Mouse (Mus musculus): ENCODE measurements around the gene Fam69a. TPM values are rescaled to one million over a fixed set of nuclear protein-coding genes. Genes with fewer than 3 reads are reported as not detected.
A peak's percentile ranks its signal among the peaks of the same experiment; 100 is the strongest.

Fam69a gene
- polyA plus RNA-seq, 1 experiment: 0.94 TPM

DNA sequence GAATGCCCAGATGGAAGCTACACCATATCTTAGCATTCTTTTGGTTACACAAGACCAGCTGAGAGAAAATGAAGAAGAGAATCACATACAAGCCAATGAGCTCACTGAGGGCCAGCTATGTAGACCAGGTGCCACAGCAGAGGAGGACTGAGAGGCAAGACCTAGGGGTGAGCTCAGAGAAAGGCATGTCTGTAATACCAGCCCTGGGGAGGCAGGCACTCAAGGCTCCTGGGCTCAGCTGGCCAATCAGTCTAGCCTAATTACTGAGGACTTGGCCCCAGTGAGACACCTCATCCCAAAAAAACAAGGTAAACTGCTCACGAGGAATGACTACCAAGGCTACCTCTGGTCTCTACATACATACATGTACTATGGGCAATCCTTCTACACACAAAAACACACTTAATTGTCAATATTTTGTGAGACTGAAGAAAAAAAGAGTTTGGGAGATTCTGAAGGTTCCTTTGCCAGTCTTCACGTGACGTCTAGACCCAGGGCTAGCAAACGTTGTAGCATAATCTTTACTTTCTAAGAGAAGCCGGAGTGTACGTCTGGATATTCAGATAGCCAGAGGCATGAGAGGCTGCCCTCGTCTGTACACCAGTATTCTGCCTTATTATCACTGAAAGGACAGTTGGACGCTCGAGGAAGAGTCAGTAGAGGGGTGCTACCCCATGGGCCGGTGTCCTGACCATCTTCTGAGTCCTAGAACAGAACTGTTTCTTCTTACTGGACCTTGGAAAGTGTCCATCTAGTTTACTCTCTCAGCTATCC, 51.9 kb downstream of the Fam69a start:
- H3K9me3 ChIP-seq: no peaks in the 10 kb centered on the region
- H3K27me3 ChIP-seq (replicated peaks): no peaks in the 10 kb centered on the region
- no peak for TF ChIP-seq FLI1 (IDR thresholded peaks at IDR 0.05; ENCODE audit: low read length)
- H3K4me1 ChIP-seq: peaks cover 51% of the 10 kb centered on the region
- no peak overlapping the region for H3K4me3 ChIP-seq (replicated peaks)
- no peaks in the 10 kb centered on the region for H3K36me3 ChIP-seq (replicated peaks; ENCODE audit: low read length)

- TF ChIP-seq GATA1 (IDR thresholded peaks at IDR 0.05; ENCODE audit: borderline replicate concordance, low read length): no peak
- peaks cover 38% of the 10 kb centered on the region for H3K4me1 ChIP-seq
- no peak overlapping the region for H3K4me3 ChIP-seq (replicated peaks)
- H3K9me3 ChIP-seq: no peaks in the 10 kb centered on the region
- H3K27me3 ChIP-seq (replicated peaks): no peaks in the 10 kb centered on the region
- no peaks in the 10 kb centered on the region for H3K36me3 ChIP-seq (replicated peaks; ENCODE audit: low read length)
Observed at GRCm38 (mm10) chr5:107933202-107933974, 53.5 kb downstream of the Fam69a start.

- Histone ChIP-seq H3K4me1 (peaks cover 34% of the 10 kb centered on the region), H3K4me3 (replicated peaks) (peak overlapping the region; percentile 18), H3K27me3 (replicated peaks) (no peaks in the 10 kb centered on the region), H3K9me3 (no peaks in the 10 kb centered on the region), H3K36me3 (replicated peaks; ENCODE audit: low read length) (no peaks in the 10 kb centered on the region)
- TF ChIP-seq GATA1 (IDR thresholded peaks at IDR 0.05; ENCODE audit: borderline replicate concordance, low read length) (no peak), FLI1 (IDR thresholded peaks at IDR 0.05; ENCODE audit: low read length) (no peak)
Observed at GRCm38 (mm10) chr5:107932556-107932955, 54.3 kb downstream of the Fam69a start.

DNA sequence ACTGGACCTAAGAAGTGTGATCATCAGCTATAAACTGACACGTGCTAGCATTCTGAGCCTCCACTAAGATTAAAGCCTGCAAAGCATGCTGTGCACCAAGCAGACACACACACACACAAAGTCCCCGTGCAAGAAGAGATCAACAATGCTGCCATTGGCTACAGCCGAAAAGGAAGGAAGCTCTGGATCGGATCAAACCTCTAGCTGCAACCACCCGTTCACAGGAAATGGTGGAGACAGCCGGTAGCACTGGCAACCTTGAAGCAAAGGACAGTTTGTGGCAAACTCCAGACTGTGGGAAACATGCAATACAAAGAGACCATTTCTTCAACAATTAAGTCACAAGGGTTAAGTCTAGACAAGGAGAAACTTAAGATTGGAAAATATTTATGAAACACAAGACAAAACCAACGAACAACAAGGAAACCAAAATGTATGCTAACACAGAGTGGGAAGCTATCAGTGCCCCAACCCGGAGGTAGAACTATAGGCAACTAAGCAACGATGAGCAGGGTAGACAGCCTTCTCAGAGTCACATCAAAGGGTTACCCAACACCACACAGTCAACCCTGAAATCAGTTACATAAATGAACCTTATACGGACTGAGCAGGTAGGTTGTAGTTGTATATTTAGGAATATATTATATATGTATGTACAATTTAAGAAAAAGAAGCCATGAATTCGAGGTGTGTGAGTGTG, 60.2 kb downstream of the Fam69a start:
- H3K4me1 ChIP-seq: peaks cover 39% of the 10 kb centered on the region
- TF ChIP-seq GATA1 (IDR thresholded peaks at IDR 0.05; ENCODE audit: borderline replicate concordance, low read length): no peak
- no peak for TF ChIP-seq FLI1 (IDR thresholded peaks at IDR 0.05; ENCODE audit: low read length)

GRCm38 (mm10) chr5:107924564-107924963, 62.3 kb downstream of the Fam69a start:
- Histone ChIP-seq H3K36me3 (replicated peaks; ENCODE audit: low read length) (peaks cover 11% of the 10 kb centered on the region), H3K9me3 (no peaks in the 10 kb centered on the region), H3K4me3 (replicated peaks) (no peak overlapping the region), H3K4me1 (peaks cover 45% of the 10 kb centered on the region), H3K27me3 (replicated peaks) (no peaks in the 10 kb centered on the region)
- TF ChIP-seq GATA1 (IDR thresholded peaks at IDR 0.05; ENCODE audit: borderline replicate concordance, low read length): no peak
- no peak for TF ChIP-seq FLI1 (IDR thresholded peaks at IDR 0.05; ENCODE audit: low read length)

More for the DNA sequence above, 60.2 kb downstream of the Fam69a start:
- Histone ChIP-seq H3K9me3 (no peaks in the 10 kb centered on the region), H3K4me3 (replicated peaks) (peak overlapping the region; percentile 72), H3K36me3 (replicated peaks; ENCODE audit: low read length) (peaks cover 11% of the 10 kb centered on the region), H3K27me3 (replicated peaks) (no peaks in the 10 kb centered on the region)

GRCm38 (mm10) chr5:107922836-107923235, 64.0 kb downstream of the Fam69a start:
- Histone ChIP-seq H3K9me3 (peaks cover 3% of the 10 kb centered on the region; the same call in 1 of the 2 replicates), H3K36me3 (replicated peaks; ENCODE audit: low read length) (peaks cover 18% of the 10 kb centered on the region), H3K4me3 (replicated peaks) (no peak overlapping the region), H3K4me1 (peaks cover 45% of the 10 kb centered on the region), H3K27me3 (replicated peaks) (no peaks in the 10 kb centered on the region)
- no peak for TF ChIP-seq GATA1 (IDR thresholded peaks at IDR 0.05; ENCODE audit: borderline replicate concordance, low read length)
- no peak for TF ChIP-seq FLI1 (IDR thresholded peaks at IDR 0.05; ENCODE audit: low read length)

DNA sequence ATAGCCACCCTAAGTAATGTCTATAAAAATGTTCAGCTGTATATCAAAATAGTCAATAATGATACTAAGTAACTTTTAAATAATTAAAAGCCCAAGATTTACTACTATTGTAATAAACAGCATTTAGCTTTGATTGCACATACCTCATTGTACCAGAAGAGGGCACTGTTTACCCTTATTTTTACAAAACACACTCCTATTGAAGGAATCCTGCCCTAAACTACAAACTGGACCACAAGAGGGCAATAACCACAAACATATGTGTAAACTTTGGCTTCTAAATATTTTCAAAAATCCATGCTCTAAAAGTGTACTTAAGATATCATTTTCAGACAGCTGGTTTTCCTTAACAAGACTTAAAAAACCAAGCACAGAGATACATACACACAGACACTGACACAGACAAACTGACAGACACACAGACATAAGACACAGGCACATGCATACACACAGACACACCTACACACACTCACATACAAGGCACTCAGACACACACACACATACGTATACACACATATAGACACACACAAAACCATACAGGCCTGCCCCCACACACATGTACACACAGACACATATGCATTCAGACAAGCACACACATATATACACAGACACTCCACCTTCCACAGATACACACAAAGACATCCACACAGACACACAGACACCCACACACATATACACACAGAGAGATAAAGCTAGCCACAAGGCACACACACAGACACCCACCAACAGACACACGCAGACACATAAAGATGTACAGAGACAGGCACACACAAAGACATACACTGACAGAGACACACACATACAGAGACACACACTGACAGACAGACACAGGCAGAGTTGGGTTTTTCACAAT, 65.3 kb downstream of the Fam69a start:
- Histone ChIP-seq H3K36me3 (replicated peaks; ENCODE audit: low read length) (peaks cover 26% of the 10 kb centered on the region), H3K27me3 (replicated peaks) (no peaks in the 10 kb centered on the region), H3K4me1 (peaks cover 51% of the 10 kb centered on the region), H3K4me3 (replicated peaks) (no peak overlapping the region), H3K9me3 (peaks cover 3% of the 10 kb centered on the region; the same call in 1 of the 2 replicates)
- TF ChIP-seq FLI1 (IDR thresholded peaks at IDR 0.05; ENCODE audit: low read length): no peak
- TF ChIP-seq GATA1 (IDR thresholded peaks at IDR 0.05; ENCODE audit: borderline replicate concordance, low read length): no peak

GRCm38 (mm10) chr5:107915280-107915679, 71.6 kb downstream of the Fam69a start:
- Histone ChIP-seq H3K36me3 (replicated peaks; ENCODE audit: low read length) (peaks cover 54% of the 10 kb centered on the region), H3K9me3 (peaks cover 3% of the 10 kb centered on the region; the same call in 1 of the 2 replicates), H3K4me1 (peaks cover 7% of the 10 kb centered on the region), H3K4me3 (replicated peaks) (no peak overlapping the region), H3K27me3 (replicated peaks) (no peaks in the 10 kb centered on the region)
- TF ChIP-seq GATA1 (IDR thresholded peaks at IDR 0.05; ENCODE audit: borderline replicate concordance, low read length) (no peak), FLI1 (IDR thresholded peaks at IDR 0.05; ENCODE audit: low read length) (no peak)

DNA sequence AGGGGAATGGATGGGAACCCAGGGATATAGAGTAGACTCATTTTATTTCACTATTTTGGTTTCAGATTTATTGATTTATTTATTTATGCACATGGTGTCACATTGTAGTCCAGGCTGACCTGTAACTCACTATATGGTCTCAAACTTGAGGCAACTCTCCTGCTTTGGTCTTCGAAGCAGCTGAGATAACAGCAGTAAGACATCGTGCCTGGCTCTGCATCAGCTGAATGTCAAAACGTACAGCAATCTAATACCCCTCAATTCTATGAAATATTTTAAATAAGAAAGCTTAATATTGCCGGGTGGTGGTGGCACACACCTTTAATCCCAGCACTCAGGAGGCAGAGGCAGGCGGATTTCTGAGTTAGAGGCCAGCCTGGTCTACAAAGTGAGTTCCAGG, 75.9 kb downstream of the Fam69a start:
- TF ChIP-seq FLI1 (IDR thresholded peaks at IDR 0.05; ENCODE audit: low read length): no peak
- no peak for TF ChIP-seq GATA1 (IDR thresholded peaks at IDR 0.05; ENCODE audit: borderline replicate concordance, low read length)
- Histone ChIP-seq H3K4me1 (peaks cover 3% of the 10 kb centered on the region), H3K36me3 (replicated peaks; ENCODE audit: low read length) (peaks cover 80% of the 10 kb centered on the region), H3K9me3 (no peaks in the 10 kb centered on the region), H3K27me3 (replicated peaks) (no peaks in the 10 kb centered on the region), H3K4me3 (replicated peaks) (no peak overlapping the region)
